Mouse (Mus musculus): ENCODE results near the gene Npdc1. TPM values are rescaled to one million over a fixed set of nuclear protein-coding genes. Genes with fewer than 3 reads are reported as not detected.

Gene Npdc1
- total and polyA plus RNA-seq, 3 experiments: not detected

DNA sequence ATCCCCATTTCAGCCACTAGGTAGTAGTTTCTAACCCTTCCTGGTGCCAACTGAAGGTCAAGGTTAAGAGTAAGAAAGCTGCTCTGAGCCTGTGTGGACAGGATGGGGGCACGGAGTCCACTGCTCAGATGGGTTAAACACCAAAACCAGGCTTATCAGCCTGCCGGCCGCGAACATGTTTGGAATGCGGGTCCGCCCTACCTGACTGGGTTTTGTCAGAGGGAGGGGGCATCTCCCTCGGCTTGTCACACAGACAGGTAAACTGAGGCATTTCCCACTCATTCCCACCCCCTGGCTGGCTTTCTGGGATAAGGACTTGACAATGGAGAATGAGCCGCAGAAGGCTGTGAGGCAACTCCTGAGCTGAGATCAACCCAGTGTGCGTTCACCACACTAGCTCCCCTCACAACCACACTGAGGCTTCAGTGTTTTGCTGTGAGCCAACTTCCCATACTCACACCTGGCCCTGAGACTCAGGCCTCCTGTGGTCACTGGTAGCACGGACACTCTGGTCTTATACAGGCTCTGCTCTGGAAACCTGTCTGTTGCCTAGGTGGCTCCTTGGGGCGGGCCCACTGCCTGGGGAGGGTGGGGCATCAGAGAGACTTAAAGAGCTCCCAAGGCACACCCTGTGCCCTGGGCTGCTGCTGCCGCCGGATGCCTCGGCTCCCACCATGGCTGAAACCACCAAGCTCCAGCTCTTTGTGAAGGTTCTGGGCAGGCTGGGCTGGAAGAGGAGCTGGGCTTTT lies 57.2 kb downstream of the Npdc1 start, which contains the start of gene Clic3:
Gene Clic3 (plus strand): TSS at position 634 of the 749 bp plus-strand sequence.
- H3K27me3 ChIP-seq (ENCODE audit: control insufficient read depth in 1 of 2, insufficient read depth in 2 of 2, low read length in 2 of 2): no peaks in the 10 kb centered on the region
- TF ChIP-seq GABPA (IDR thresholded peaks at IDR 0.05; ENCODE audit: low read depth, low read length) (no peak), MAX (IDR thresholded peaks at IDR 0.05; ENCODE audit: low read length) (no peak), TAL1 (IDR thresholded peaks at IDR 0.05; ENCODE audit: low read length) (no peak), NRF1 (IDR thresholded peaks at IDR 0.05; ENCODE audit: insufficient read depth, low read depth, low read length, poor library complexity, severe bottlenecking) (no peak), POLR2AphosphoS5 (IDR thresholded peaks at IDR 0.05; ENCODE audit: borderline replicate concordance, low read depth, low read length) (no peak), SMC3 (IDR thresholded peaks at IDR 0.05; ENCODE audit: low read depth, low read length) (no peak), MYB (IDR thresholded peaks at IDR 0.05; ENCODE audit: low read depth, low read length) (no peak), UBTF (IDR thresholded peaks at IDR 0.05; ENCODE audit: borderline replicate concordance, insufficient read depth, low read depth, low read length) (no peak), POLR2A (IDR thresholded peaks at IDR 0.05; ENCODE audit: control insufficient read depth in 1 of 2, insufficient read depth in 1 of 2, low read depth in 1 of 2, low read length in 2 of 2, poor library complexity in 1 of 2) (no peak), RAD21 (IDR thresholded peaks at IDR 0.05; ENCODE audit: low read depth, low read length) (no peak), BHLHE40 (IDR thresholded peaks at IDR 0.05; ENCODE audit: borderline replicate concordance, low read depth, low read length) (no peak), ETS1 (IDR thresholded peaks at IDR 0.05; ENCODE audit: low read depth, low read length) (no peak), RCOR1 (IDR thresholded peaks at IDR 0.05; ENCODE audit: low read depth, low read length) (no peak), EP300 (IDR thresholded peaks at IDR 0.05; ENCODE audit: low read depth in 1 of 2, low read length in 2 of 2) (no peak), JUND (IDR thresholded peaks at IDR 0.05; ENCODE audit: low read depth, low read length) (no peak), NELFE (IDR thresholded peaks at IDR 0.05; ENCODE audit: low read depth, low read length) (no peak), MAZ (IDR thresholded peaks at IDR 0.05; ENCODE audit: low read depth, low read length) (no peak), KAT2A (conservative IDR thresholded peaks at IDR 0.05; ENCODE audit: low read depth, low read length) (no peak), E2F4 (IDR thresholded peaks at IDR 0.05; ENCODE audit: borderline replicate concordance, low read depth, low read length) (no peak), GATA1 (IDR thresholded peaks at IDR 0.05; ENCODE audit: low read depth, low read length) (no peak)
- no peak for DNase-seq (ENCODE audit: low read depth, low spot score)
- H3K27ac ChIP-seq (ENCODE audit: control insufficient read depth, low read depth, low read length): no peak within 1 kb of the TSS
- H3K36me3 ChIP-seq (ENCODE audit: control insufficient read depth in 1 of 2, insufficient read depth in 2 of 2, low read length in 2 of 2): no peaks in the 10 kb centered on the region
- no peak within 1 kb of the TSS for H3K4me3 ChIP-seq (ENCODE audit: control insufficient read depth in 1 of 2, insufficient read depth in 1 of 2, low read depth in 2 of 2, low read length in 2 of 2)
- H3K4me1 ChIP-seq (ENCODE audit: control insufficient read depth in 1 of 2, insufficient read depth in 2 of 2, low read length in 2 of 2): peaks cover 2 to 9% of the 10 kb centered on the region in 2 experiments; a peak in 3 of 4 replicates
- no peaks in the 10 kb centered on the region for H3K9me3 ChIP-seq (replicated peaks; ENCODE audit: insufficient read depth, low read length)
- peaks cover 8% of the 10 kb centered on the region; the same call in 1 of the 2 replicates for H3K79me2 ChIP-seq (ENCODE audit: control insufficient read depth, insufficient read depth, low read length, poor library complexity)
- no peak within 1 kb of the TSS for H3K9ac ChIP-seq (ENCODE audit: control insufficient read depth, low read depth, low read length, poor library complexity, severe bottlenecking)
